Mouse (Mus musculus) v-Abl transformed pro-B cells (cell line): ENCODE data around the gene Fam229b.

ENCODE experiments used
- in situ Hi-C, 2 experiments: fragments of 400-800 bp; cut with MboI; formaldehyde crosslinking; loops; one replicate each; pipeline ENCODE4 v1.15.1; 2025; ENCODE audit not compliant: unreplicated experiment in 2 of 2

Gene Fam229b

DNA sequence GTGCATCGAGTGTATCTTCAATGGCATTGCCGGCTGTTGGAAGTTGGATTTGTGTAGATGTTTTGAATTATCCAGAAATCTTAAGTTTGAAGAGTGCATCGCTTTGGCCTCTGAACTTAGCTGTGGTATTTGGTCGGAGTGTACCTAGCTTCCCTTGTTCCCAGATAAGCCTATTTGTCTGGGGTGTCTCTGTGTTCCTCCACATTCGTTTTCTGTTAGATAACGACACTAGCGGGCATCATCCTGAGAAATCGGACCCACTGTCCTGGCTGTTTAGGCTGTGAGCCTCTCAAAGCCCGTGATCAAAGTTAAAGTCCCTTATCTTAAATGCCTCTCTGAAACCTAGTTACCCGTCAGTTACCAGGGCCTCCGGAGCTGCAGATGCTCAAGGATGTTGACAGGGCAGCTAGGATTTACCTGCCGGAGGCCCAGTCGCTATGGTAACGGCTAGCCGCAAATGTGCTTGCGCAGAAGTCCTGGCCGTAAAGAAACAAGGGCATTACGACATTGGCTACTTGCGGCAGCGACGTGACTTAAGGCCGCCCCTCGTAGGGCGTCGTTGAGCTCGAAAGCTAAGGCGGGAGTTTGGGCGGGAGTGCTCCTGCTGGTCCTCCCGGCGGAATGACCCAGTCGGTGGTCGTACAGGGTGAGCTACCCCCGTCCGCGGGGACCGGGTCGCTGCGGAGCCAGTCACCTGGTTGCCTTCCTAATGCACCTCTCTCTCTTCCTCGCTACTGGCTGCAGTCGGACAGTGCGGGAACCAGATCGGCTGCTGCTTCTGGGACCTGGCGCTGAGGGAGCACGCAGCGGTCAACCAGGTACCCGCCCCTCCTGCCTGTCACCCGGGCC, at the start of gene Fam229b, which contains the start of gene Tube1:
Gene Fam229b (minus strand): TSS at position 453 of the 849 bp plus-strand sequence.
Gene Tube1 (plus strand): TSS at position 515 of the 849 bp plus-strand sequence.
- in situ Hi-C loops: no loop called here

DNA sequence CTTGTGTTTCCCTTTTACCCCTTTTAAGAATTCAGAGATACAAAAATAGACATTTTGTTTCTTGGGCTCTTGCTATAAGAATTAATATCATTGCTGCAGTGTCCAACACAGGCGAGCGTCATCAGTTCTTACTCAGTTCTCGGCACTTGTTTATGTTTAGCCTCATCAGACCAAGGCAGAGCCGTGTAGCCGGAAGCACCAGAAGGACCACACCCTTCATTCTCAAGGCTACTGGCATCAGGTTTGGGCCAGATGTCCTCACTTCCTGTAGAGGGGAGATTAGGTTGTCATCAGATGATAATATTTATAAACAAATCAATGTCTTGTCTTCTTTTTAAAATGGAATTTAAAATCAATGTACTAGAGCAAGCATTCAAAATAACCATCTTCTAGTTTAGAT, 43.3 kb upstream of the Fam229b start:
- in situ Hi-C loops: loop anchor here (10.0 kb wide), 2 partner anchors 188 to 438 kb away; partner anchors contain the start of genes Fyn (in 1 of the 2) and Traf3ip2 (in 1 of the 2)

DNA sequence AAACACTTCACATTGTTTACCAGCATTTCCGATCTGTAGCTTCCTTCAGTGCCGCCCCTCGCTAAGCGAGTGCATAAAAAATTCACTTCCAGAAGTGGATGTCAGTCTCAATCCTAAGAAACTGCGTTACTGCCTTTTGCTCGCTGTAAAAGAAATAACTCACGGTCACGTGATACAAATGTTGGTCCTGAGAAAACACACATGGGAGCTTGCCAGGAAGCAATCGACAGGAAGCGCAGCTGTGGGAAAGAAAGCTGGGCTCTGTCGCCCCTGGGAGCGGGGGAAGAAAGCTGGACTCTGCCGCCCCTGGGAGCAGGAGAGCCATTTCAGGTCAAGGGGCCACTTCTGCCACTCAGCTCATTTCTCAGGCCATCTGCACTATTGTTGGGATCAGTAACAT, 39.4 kb upstream of the Fam229b start:
- in situ Hi-C loops: loop anchor here (5.0 to 25.0 kb wide), 8 partner anchors 64 to 1364 kb away; partner anchors contain the start of genes Fyn (in 1 of the 2) and Traf3ip2 (in 1 of the 2)

DNA sequence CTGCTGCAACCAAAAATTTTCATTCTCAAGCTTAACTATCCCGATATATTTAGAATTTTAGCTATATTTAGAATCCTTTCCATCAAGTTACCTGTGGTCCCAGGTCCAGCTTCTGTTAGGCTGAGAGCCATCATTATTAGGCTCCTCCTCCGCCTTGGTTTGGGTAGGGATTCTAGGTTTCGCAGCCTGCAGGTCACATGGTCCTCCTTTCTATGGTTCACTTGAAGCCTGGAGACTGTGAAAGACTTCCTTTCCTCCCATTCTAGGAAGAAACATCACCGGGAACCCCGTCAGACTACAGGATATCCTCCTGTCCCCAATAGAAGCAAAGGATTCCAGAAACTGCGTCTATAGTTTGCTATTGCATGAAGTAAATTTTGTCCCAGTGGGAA, 38.8 kb upstream of the Fam229b start:
- in situ Hi-C loops: loop anchor here (5.0 to 25.0 kb wide), 8 partner anchors 65 to 1365 kb away; partner anchors contain the start of genes Fyn (in 1 of the 2) and Traf3ip2 (in 1 of the 2)

DNA sequence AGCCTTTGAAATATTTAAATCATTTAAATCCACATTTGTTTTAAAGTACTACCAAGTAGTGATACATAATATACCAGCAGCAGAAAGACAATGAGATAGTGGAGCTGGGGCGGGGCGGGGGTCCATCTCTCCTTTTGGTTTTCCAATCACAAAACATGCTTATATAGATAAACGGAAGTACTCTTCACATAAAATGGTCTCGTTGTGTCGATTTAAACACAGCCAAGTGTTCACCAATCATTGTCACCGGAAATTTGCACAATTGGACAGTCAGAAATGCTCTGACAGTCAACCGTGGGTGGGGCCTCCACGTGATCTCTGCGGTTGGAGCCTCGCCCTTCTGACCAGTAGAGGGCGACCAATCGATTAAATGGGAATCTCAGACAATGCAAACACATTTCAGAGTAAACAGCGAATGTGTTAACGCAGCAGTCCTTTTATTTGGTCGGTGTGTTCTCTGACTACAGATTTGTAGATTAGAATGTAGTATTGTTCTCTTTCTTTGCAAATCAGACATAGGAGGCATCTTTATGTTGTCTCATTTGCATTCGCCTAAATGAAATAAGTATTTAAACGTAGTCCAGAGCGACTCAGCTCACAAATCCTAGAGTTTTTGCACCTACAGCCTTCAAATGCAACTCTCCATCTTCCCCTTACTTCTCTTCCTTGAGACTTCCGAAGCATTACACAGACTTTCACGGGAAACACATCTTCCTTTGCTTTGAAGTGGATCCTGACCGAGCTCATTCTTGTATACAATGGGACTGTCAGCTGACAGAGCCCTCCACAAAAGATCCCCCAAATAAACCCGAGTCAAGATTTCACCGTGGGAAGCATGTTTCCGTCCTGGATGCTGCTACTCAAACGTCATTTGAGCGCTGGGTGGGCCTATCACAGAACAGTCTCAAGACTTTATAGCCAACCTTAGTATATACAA, 38.2 kb upstream of the Fam229b start:
- in situ Hi-C loops: loop anchor here (5.0 to 25.0 kb wide), 8 partner anchors 65 to 1365 kb away; partner anchors contain the start of genes Fyn (in 1 of the 2) and Traf3ip2 (in 1 of the 2)

DNA sequence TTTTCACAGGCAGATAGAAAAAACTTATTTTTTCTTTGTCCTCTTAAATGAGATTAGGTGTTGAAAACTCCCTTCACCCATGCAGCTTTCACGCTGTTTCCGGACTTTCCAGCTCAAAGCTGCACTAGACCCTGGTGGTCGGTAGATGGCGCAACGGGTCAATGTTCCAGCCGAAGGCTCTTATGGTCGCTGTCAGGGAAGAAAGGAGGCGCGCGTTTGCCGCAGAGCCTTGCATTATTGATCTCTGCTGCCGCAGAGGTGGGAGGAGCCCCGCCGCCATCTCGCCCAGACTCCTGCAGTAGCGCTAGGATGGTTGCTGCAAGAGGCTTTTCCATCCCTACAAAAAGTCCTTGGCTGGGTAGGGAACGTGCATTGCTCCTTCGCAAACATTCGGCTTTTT, 37.4 kb upstream of the Fam229b start:
- in situ Hi-C loops: loop anchor here (5.0 to 25.0 kb wide), 8 partner anchors 66 to 1366 kb away; partner anchors contain the start of genes Fyn (in 1 of the 2) and Traf3ip2 (in 1 of the 2)

DNA sequence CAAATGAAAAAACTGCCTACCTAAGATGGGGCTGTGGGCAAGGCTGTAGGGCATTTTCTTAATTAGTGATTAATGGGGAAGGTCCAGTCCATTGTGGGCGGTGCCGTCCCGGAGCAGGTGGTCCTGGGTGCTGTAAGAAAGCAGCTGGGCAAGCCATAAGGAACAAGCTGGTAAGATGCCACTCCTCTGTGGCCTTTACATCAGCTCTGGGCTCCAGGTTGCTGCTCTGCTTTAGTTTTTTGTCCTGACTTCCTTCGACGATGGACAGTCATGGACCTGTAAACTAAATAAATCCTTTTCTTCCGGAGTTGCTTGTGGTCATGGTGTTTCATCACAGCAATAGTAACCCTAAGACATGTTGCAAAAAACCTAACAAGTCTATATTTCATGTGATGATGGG, 37.0 kb upstream of the Fam229b start:
- in situ Hi-C loops: loop anchor here (5.0 to 25.0 kb wide), 8 partner anchors 67 to 1367 kb away; partner anchors contain the start of genes Fyn (in 1 of the 2) and Traf3ip2 (in 1 of the 2)

DNA sequence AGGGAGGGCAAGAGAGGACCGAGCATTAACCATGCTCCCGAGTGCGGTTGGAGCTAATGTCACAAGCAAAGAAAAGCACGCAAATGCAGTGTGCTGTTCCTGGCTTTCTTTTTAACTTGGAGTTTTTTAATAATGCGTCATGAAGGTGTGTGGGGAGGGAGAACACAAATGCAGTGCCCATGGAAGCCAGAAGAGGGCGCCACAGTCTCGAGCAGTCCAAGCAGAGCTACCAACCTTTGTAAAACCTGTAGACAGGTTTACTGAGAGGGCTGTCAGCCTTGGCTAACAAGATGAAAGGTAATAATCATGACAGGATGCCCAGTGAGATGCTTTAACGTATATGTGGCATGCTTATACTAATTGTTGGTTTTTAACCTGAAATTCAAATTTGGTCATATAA, 36.5 kb upstream of the Fam229b start:
- in situ Hi-C loops: loop anchor here (5.0 to 25.0 kb wide), 8 partner anchors 67 to 1367 kb away; partner anchors contain the start of genes Fyn (in 1 of the 2) and Traf3ip2 (in 1 of the 2)

DNA sequence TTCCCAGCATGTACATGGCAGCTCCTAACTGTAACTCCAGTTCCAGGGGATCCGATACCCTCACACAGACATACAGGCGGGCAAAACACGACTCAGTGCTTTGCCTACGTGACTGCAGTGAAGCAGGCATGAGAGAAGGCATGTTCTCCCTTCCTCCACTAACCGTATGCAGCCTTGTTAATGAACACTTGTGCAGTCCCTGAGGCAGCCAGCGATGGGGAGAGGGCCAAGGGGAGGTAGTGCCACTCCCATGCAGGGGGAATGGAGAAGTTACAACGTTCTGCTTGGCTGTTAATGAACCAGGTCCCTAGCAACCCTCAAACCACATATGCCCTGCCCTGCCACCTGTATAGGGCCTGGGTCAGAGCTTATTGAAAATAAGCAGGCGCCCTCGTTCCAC, 35.9 kb upstream of the Fam229b start:
- in situ Hi-C loops: loop anchor here (5.0 to 25.0 kb wide), 9 partner anchors 68 to 1368 kb away; partner anchors contain the start of genes Fyn (in 1 of the 2) and Traf3ip2 (in 1 of the 2)

DNA sequence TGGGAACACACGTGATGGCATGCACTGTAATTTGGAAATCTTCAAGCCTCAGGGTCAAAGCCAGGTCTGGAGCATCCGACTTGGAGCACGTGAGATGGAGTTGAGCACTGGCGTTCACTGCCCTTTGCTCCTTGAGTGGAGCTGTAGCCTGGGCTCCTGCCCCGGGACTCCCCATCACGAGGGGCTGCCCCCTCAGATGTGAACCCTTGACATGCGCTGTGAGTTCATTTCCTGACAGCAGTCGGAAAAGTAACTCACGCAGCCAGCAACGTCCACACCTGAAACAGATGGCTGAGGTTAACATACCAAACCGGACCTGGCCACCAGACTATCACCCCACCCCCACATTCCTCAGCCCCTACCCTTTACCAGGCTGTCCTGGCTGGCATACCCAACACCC, 33.9 kb upstream of the Fam229b start:
- in situ Hi-C loops: loop anchor here (5.0 to 25.0 kb wide), 4 partner anchors 645 to 1370 kb away; no protein-coding TSS in a partner anchor

DNA sequence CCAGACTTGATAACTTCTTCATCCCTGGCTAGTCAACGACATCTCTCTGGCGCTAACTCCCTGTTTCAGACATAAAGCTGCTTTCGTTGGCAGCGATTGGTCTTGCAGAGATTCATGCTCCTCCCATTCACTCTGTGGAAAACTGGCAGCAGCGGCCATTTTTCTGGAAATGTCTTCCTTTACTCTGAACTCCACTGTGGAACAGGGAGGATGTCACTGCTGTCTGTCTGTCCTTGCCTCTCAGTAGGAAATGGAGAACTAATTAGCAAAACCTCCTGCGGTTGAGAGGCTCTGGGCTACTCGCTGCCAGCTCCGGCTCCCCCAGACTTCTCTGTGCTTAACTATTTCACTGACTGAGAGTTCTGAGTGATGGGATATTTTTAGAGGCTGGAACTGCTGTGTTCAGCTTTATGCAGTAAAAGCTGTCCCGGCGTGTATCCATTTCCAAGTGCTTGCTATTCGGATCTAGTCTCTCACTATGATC, 32.0 kb upstream of the Fam229b start:
- in situ Hi-C loops: loop anchor here (5.0 to 25.0 kb wide), 4 partner anchors 647 to 1372 kb away; no protein-coding TSS in a partner anchor

DNA sequence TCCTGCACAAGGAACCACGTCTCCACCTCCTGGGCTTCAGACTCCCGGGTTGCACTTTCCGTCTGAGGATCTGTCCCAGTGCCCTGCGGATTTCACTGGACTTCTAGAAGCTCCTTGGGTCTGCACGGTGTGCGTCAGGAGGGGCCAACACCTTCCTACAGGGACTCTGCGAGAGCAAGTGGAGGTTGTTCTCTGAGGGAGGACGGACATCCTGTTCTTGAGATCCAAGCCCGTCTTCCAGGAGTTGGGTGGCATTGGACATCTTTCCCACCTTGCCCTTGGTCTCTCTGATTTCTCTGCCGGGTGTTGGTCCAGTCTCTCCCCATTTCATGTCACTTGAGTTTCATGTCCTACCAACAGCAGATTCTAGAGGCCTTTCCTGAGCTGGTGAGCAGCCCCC, 30.0 kb upstream of the Fam229b start, which contains the start of gene Ccn6:
Gene Ccn6 (minus strand): TSS at position 101 of the 400 bp plus-strand sequence.
- in situ Hi-C loops: loop anchor here (25.0 kb wide), 3 partner anchors 649 to 1374 kb away; no protein-coding TSS in a partner anchor

DNA sequence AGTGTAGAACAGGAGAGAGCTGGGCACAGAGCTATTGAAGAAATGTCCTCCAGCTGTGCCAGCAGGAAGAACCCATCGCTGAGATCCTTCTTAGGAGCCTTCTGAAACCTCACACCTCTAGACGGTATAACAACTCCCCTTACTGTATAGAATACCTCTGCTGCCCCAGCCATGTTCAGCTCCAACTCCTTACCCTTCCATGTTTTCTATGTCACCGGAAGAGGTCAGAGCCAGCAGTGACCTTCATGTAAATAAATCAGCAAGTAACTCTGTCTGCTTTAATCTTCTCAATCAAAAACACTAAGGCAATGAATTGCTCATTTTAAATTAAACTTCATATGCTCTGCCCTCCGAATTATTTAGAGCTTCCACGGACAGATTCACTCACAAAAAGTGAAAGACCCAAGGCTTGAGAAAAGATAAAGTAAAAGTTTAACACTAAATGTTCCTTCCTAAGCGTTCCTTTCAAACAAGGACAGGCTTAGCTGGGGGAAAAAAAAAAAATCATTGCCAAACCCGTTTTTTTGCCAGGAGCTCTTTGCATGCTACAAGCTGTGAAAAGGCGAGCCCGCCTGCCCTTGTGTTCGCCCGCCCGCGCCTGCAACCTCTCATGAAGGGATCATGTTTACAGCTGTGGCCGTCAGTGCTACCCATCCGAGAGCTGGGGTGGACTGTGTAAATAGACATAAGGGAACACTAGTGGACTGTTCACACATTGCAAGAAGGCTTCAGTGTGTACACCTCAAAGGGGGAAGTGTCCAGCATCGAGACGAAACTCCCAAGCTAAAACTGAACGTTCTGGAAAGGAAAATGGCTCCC, 29.2 kb upstream of the Fam229b start:
- in situ Hi-C loops: loop anchor here (25.0 kb wide), 3 partner anchors 649 to 1374 kb away; no protein-coding TSS in a partner anchor

DNA sequence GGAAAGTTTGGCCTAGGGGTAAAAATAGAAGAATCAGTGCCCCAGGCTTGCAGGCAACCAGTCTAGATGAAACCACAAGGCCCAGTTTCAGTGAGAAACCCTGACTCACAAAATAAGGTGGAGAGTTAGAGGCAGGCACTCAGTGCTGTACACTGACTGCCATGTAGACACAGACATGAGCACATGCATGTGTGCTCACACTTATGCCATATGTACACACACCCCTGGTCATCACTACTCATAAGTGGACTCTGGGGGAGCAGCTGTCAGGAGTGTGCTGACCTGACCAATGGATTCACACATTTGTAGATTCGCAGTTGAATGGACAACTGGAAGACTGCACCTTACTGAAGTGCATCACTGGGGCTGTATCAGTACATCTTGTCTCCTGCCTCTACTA, 27.7 kb upstream of the Fam229b start:
- in situ Hi-C loops: loop anchor here (25.0 kb wide), 3 partner anchors 651 to 1376 kb away; no protein-coding TSS in a partner anchor

DNA sequence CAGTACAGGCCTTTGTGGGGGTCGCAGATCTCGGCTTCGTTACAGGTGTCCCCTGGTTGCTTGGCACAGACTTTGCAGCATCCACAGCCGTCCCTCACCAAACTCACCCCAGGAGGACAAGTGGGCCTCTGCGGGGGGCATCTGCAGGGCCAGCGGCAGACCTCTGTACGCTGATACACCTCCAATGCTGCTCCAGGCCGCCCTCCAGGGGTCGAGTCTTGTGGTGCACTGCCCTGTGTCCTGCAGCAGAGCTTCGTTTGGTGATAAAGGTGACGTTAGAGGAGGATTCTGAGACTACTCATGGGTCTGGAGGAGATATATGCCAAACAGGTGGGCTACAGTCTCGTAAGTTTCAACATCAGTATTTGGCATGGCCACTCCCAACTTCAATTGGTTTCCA, 24.6 kb upstream of the Fam229b start:
- in situ Hi-C loops: loop anchor here (25.0 kb wide), 3 partner anchors 654 to 1379 kb away; no protein-coding TSS in a partner anchor

DNA sequence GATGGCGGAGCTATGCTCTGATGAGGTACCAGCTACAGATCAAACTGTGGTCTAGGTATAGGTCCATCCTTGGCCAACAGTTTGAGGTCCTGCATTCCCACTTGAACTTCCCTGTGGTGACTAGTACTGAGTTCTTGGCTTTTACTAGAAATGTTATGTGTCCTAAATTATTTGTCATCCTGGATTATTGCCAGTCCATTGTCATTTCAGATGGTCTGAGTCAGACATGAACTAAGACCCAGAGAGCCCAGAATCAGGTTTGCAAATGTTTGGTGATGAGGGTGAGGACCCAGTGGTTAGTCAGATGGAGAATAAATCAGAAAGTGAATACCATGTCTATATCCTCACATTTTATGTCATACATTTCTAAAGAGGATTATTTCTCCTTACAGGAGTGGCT, 23.6 kb upstream of the Fam229b start:
- in situ Hi-C loops: loop anchor here (25.0 kb wide), 3 partner anchors 655 to 1380 kb away; no protein-coding TSS in a partner anchor

DNA sequence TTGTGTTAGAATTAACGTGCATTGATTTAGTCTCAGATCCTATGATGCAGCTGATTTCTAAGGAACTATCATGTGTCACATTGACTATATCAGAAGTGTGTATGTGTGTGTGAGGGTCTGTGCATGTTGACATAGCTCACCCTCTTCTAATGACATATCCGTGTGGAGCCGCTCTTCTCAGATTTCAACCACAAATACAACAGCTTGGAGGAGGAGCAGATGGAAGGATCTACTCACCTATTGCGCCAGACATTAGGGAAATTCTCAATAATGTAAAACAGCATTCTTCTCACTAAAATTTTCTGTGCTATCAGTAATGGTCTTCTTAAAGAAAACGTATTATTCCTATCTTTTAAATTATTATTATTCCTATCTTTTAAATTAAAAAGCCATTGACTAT, 23.0 kb upstream of the Fam229b start:
- in situ Hi-C loops: loop anchor here (25.0 kb wide), 3 partner anchors 656 to 1381 kb away; no protein-coding TSS in a partner anchor

DNA sequence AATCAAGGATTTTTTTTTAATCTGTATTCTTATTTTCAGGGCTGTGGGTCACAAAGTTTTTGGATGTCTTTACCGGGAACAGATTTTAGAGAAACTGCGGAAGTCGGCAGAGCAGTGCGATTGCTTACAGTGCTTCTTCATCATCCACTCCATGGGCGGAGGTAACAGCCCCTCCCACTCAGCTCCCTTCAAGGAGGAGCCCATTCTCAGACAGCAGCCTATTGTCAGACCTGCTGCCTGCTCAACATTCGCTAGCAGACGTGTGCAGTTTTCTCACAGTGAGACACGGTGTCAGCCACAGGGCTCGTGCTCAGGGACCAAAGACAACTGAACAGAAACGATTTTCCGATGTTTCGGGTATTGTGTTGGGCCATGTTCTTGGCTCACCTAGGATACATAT, 8.5 kb upstream of the Fam229b start:
- in situ Hi-C loops: no loop called here
